Mouse (Mus musculus) right cerebral cortex, adult 2 months (tissue): ENCODE measurements at regions not wholly inside any gene's neighbourhood (a gene's known extent, or its start where the extent isn't known, plus 50 kb on each side); places are given as distances from the start of the nearest gene placed in this dataset.

Source experiments
- DNase-seq, 2 experiments: peaks; one replicate each; pipeline ENCODE4 v3.0.0; 2021 to 2022; ENCODE audit warnings: low spot score in 2 of 2

- DNase-seq: no peak
Measured at GRCm38 (mm10) chr16:87069294-87069693, 284.7 kb upstream of the N6amt1 start.

DNA sequence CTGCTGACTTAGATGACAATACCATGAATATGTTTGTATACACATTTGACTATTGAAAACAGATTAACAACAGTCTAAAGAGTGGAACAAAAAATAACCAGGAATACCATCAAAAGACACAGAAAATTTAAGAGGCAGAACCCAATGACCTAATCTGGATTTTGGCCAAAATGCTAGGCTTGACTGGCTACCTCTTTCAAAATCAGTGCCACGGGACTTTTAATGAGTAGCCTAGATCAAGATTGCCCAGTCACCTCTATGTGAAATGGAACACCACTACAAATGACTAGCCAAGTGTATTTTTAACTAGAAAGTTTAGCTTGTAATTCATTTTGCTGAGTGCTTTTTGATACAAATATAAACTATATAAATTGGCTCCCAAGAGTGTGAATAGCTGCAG is 286.0 kb upstream of the N6amt1 start:
- no peak for DNase-seq

DNA sequence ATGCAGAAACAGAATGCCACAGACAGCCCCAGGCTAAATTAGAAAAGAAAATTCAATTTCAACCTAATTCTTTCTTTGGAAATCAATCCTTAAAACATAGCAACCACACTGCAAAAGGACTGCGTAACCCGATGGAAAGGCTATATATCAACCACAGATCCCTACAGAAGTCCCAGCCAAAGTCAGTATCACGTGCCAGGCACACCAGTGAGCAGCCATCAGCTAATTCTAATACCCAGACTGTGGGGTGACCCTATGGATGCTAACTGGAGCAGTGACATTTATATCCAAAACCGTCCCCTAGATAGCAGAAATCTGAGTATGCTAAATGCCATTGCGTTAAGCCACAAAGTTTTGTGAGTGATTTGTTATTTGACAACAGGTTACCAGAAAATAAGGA is 286.5 kb upstream of the N6amt1 start:
- DNase-seq: no peak

DNA sequence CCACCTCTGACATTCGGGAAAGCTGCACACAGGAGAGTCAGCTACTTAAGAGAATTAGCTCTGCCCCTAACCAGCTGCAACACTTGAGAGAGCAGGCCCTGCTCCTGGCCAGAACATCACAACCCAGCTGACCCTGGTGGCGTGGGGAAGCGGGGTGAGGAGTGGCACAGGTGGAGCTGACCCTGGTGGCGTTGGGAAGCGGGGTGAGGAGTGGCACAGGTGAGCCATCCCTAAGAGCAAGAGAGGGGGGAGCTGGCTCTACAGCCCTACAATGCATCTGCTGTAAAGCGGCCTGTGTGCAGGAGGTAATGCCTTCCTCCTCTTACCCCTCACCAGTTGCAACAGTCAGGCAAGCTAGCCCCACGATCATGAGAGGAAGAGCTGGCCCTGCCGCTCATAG is 293.5 kb upstream of the N6amt1 start:
- DNase-seq: no peak

DNA sequence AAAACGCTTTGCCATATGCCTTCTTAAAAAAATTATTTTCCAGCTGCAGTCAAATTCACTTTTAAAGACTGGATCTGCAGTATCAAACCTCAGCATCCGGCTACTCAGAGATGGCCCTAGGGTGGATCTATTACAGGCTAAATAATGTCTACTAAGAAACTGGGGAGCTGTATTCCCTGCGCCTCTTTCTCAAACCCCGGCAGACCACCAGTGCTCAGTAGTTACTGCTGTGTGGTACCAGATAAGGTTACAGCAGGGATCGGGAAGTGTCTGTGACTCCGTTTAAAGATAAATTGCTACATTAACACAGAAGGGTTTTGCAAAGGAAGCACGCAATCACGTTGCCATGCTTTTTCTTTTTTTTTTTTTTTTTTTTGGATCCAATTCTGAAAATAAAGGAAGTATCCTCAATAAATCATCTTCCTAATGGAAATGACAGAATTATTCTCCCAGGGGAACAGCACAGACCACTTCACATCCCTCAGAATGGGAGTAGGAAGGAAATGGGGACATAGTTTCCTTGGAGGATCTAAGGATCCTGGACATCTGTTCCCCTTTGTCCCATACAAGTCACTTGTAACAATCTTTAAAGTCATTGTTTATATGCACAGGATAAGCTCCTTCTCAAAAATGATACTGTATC is 304.1 kb upstream of the N6amt1 start:
- DNase-seq: no peak

DNA sequence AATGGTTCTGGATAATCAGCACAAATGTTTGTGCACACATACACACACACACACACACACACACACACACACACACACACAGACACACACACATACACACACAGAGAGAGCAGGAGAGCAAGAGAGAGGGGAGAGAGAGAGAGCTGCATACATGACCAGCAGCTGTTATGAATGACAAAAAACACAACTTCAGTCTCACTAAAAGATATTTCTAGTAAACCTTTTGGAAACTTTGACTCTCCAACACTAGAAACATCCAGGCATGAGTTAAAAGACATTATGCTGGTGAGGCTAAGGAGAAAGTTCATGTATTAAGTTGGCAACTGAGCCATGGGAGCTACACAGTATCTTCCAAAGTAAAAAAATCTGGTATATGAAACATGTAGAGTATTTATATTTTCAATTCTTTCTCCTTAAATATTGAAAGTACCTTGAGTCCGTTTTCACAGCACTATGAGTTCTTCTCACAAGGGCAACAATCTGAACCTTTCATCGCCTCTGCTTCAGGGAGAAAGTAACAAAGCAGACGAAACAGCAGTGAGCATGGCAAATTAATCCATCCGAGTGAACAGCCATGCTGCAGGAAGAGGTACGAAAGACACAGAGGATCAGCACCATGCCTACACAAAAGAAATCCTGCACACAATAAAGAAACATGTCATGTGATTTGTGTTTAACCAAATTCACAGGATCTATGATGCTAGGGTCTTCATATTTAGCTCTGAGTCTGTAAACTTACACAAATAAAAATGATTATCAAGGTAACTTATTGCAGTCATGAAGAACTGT is 309.0 kb upstream of the N6amt1 start:
- no peak for DNase-seq

GRCm38 (mm10) chr16:87043689-87044088 is 310.3 kb upstream of the N6amt1 start:
- DNase-seq: no peak

GRCm38 (mm10) chr16:87040366-87040765 is 313.6 kb upstream of the N6amt1 start:
- no peak for DNase-seq

GRCm38 (mm10) chr16:87039861-87040260 is 314.1 kb upstream of the N6amt1 start:
- DNase-seq: no peak

DNA sequence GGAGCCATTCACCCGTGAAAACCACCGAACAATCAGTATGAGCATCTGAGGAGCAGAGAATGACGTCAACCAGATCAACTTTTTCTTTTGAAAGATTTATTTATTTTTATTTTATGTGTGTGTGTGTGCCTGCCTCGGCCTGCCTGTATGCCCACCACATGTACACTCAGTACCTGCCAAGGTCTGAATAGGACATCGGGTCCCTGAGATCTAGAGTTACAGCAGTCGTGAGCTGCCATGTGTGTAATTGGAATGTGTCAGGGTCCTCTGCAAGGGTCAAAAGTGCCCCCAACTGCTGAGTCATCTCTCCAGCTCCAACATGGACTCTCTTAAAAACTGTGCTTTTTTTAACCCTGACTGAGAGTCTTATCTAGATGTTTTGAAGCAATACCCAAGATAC is 316.9 kb upstream of the N6amt1 start:
- DNase-seq: no peak

- DNase-seq: no peak
Measured at GRCm38 (mm10) chr16:87031836-87032235, 322.1 kb upstream of the N6amt1 start.

DNA sequence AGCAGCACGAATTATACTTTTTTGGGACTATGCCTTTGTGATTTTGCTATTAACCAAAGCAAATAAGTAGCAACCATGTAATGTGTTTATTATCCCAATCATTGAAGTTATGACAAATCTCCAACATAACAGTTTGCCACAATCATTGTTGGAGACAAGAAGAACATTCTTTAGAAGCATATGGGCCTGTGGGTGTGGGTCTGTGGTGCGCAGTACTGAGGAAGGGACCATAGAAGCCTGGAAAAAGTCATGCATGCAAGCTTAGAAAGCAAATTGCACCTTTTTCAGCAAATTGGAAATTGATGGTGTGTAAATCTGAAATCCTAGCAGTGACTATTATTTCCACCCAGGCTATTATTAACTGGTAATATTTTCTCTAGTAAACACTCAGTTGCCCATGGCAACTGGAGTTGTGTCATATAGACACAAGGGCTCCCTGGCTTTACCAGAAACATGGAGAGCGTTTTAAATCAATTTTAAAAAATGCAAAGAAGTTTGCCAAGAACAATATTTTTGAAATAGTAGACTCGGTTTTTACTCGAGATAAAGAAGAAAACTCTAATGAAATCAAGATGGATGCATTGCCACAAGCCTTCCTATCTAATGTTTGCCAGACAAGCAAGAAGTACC is 325.4 kb upstream of the N6amt1 start:
- no peak for DNase-seq

GRCm38 (mm10) chr16:87027621-87028020 is 326.4 kb upstream of the N6amt1 start:
- DNase-seq: no peak

DNA sequence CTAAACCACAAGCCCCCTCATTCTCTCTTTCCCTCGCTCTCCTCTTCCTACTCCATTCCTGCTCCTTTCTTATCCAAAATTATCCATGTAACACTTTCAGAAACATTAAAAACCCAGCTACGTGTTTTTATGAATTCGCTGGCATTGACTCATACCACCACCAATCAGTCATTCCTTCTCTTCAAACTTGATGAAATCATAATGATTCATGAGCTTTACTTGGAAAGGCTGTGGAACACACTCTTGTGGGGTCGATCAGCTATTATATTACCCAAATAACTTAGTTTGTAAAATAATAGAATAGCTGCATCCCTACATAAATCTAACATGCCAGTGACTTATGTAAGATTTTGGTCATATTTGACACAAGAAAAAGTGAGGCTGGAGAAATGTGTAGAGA is 331.9 kb upstream of the N6amt1 start:
- DNase-seq: no peak

GRCm38 (mm10) chr16:87017107-87017670 is 336.8 kb upstream of the N6amt1 start:
- DNase-seq: no peak

DNA sequence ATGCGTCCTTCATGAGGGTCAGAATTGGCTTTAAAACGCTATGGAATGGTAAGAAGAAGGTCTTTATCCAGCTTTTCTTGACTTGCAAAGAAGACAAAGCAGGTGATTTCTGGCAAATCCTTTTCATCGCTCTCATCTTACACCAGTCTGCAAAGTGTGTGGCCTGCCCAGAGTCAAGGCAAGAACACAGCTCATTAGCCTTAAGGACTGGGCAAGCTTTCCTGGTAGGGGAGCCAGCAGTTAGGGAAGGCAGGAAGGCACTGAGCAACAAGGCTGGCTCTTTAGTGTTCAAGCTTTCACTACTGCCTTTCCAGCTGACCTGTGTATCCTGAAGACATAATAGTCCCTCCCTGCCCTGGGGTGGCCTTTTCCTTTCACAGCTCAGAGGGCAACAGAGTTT is 352.4 kb upstream of the N6amt1 start:
- DNase-seq: no peak

DNA sequence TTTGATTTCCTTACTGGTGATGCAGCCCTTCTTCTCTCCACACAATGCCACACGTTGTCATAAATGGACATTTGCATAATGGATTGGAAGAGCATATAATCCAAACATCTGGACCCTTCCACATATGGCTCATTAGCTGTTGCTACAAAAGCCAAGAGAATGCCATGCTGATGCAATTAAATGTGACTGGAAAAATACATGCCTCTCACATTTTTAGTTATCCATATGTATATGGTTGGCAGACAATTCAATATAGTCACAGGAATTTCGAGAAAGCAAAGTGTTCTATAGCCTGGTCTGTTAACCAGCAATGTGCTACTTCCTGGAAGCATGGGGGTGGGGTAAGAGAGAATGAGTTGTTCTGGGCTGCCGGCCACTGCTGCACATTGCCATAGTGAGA is 352.9 kb upstream of the N6amt1 start:
- peak in 1 of 2 experiments; percentile 13 for DNase-seq

- DNase-seq: peak; percentile 4 to 6
Measured at GRCm38 (mm10) chr16:86971691-86972090, 382.3 kb upstream of the N6amt1 start.

DNA sequence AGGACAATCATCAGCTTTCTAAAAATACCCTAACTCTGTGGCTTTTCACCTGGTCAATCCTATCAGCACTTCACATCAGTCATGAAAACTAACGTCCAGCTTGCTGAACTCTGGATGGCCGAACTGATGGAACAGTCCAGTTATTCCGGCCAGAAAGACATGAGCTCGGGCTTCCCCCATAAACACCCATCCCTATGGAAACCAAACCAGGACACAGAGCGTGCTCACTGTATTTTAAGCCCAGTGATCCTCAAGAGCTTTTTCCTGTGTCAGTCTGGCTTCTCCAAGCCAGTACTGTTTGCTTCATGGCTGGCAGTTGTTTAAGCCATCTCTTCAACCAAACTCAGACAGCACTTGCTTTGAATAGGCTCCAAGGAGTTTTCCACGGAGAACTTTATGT is 404.3 kb upstream of the N6amt1 start:
- no peak for DNase-seq

DNA sequence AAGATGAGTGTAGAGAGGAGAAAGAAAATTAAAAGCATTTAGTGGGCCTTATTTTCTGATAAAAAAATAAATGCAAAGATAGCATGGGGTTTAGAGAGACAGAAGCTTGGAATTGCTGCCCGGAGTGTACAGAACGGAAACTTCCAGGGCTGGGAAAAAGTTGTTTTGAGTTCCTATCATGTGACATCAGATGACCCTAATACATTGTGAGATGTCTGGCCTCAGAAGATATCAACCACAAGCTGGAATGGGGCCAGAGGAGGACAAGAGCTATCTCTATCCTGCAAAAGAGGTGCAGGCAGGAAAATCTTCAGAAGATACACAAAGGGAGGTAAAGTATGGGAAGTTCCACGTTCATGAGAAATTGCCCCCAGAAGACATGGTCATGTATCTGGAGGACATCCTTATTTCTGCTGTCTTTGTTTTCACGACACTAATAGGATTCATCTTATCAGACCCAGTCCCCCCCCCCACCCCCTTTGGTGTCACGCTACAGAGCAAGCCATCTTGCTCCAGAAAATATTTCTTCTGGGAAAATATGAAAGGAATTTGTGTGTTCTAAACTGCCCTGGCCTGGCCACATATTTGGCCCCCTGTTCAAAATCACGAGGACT is 408.3 kb upstream of the N6amt1 start:
- DNase-seq: no peak

GRCm38 (mm10) chr16:86945058-86945457 is 408.9 kb upstream of the N6amt1 start:
- DNase-seq: no peak

DNA sequence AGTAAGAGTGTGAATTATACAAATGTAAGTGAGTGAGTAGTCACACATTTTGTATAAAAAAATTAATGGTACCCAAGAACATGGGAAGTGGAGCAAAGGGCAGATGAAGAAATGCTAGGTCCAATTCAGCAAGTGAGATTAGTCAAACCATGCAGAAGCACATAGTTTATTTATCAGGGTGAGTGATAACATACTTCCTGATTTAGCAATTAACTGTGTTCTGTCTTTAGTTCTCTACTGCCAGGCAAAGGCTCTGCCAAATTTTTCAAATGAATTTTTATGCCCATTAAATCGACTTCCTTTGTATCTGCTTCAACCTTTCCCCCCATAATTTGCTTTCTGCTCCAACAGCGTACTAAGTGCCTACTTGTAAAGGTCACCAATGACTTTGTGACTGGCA is 419.0 kb upstream of the N6amt1 start:
- no peak for DNase-seq
